Mouse (Mus musculus) v-Abl transformed pro-B cells (cell line): ENCODE measurements around the gene Gm10944.

Experiments
- in situ Hi-C, 2 experiments: fragments of 400-800 bp; cut with MboI; formaldehyde crosslinking; loops; one replicate each; pipeline ENCODE4 v1.15.1; 2025; ENCODE audit not compliant: unreplicated experiment in 2 of 2

Gm10944 gene

GRCm38 (mm10) chr10:10681048-10681447 is at the start of gene Gm10944:
TSS of gene Gm10944 (plus strand) at chr10:10681348.
- in situ Hi-C loops: no loop called here

GRCm38 (mm10) chr10:10655991-10656390 is 25.2 kb upstream of the Gm10944 start:
- in situ Hi-C loops: no loop called here

- in situ Hi-C loops: no loop called here
Measured at GRCm38 (mm10) chr10:10656621-10657020, 24.5 kb upstream of the Gm10944 start.

- in situ Hi-C loops: no loop called here
Measured at GRCm38 (mm10) chr10:10659161-10659560, 22.0 kb upstream of the Gm10944 start.

GRCm38 (mm10) chr10:10659976-10660375 is 21.2 kb upstream of the Gm10944 start:
- in situ Hi-C loops: no loop called here

- in situ Hi-C loops: no loop called here
Measured at GRCm38 (mm10) chr10:10688907-10689667, 7.9 kb downstream of the Gm10944 start.

- in situ Hi-C loops: no loop called here
Measured at GRCm38 (mm10) chr10:10689668-10690223, 8.6 kb downstream of the Gm10944 start.

GRCm38 (mm10) chr10:10697497-10697896 is 16.3 kb downstream of the Gm10944 start:
- in situ Hi-C loops: no loop called here

GRCm38 (mm10) chr10:10700903-10701302 is 19.8 kb downstream of the Gm10944 start:
- in situ Hi-C loops: no loop called here

- in situ Hi-C loops: no loop called here
Measured at GRCm38 (mm10) chr10:10701326-10701725, 20.2 kb downstream of the Gm10944 start.

GRCm38 (mm10) chr10:10708031-10708430 is 26.9 kb downstream of the Gm10944 start:
- in situ Hi-C loops: no loop called here

- in situ Hi-C loops: no loop called here
Measured at GRCm38 (mm10) chr10:10710359-10710758, 29.2 kb downstream of the Gm10944 start.

GRCm38 (mm10) chr10:10710837-10711236 is 29.7 kb downstream of the Gm10944 start:
- in situ Hi-C loops: no loop called here

- in situ Hi-C loops: no loop called here
Measured at GRCm38 (mm10) chr10:10726501-10726900, 45.4 kb downstream of the Gm10944 start.
